Mouse (Mus musculus): Measurements from ENCODE around the gene Ak9. TPM values are rescaled to one million over a fixed set of nuclear protein-coding genes. Genes with fewer than 3 reads are reported as not detected.
A peak's percentile ranks its signal among the peaks of the same experiment; 100 is the strongest.
"Not testable (repeated sequence)": the region's sequence is repeated elsewhere in the genome, so short reads cannot be mapped to it uniquely, and the experiment has no call there.

Ak9 gene
- total RNA-seq, 1 experiment from 2014 or later, result not detected

- ATAC-seq (replicated peaks; ENCODE audit: insufficient number of reproducible peaks, low FRiP score, low TSS enrichment, poor library complexity, severe bottlenecking), result no peak
These were observed 1.2 kb downstream of the Ak9 start for GRCm38 (mm10) chr10:41304961-41305455.

GRCm38 (mm10) chr10:41308205-41308604 lies 4.4 kb downstream of the Ak9 start:
- ATAC-seq (replicated peaks; ENCODE audit: insufficient number of reproducible peaks, low FRiP score, low TSS enrichment, poor library complexity, severe bottlenecking), result no peak

- no peak for ATAC-seq (replicated peaks; ENCODE audit: insufficient number of reproducible peaks, low FRiP score, low TSS enrichment, poor library complexity, severe bottlenecking)
These were observed 12.1 kb downstream of the Ak9 start for GRCm38 (mm10) chr10:41315866-41316265.

- no peak for ATAC-seq (replicated peaks; ENCODE audit: insufficient number of reproducible peaks, low FRiP score, low TSS enrichment, poor library complexity, severe bottlenecking)
These were observed 28.8 kb downstream of the Ak9 start for GRCm38 (mm10) chr10:41332533-41333043.

- ATAC-seq (replicated peaks; ENCODE audit: insufficient number of reproducible peaks, low FRiP score, low TSS enrichment, poor library complexity, severe bottlenecking), result no peak
These were observed 37.6 kb downstream of the Ak9 start for GRCm38 (mm10) chr10:41341346-41341745.

GRCm38 (mm10) chr10:41365086-41365485 lies 61.3 kb downstream of the Ak9 start:
- ATAC-seq (replicated peaks; ENCODE audit: insufficient number of reproducible peaks, low FRiP score, low TSS enrichment, poor library complexity, severe bottlenecking), result no peak

GRCm38 (mm10) chr10:41380466-41380865 lies 76.7 kb downstream of the Ak9 start:
- ATAC-seq (replicated peaks; ENCODE audit: insufficient number of reproducible peaks, low FRiP score, low TSS enrichment, poor library complexity, severe bottlenecking), result no peak

- ATAC-seq (replicated peaks; ENCODE audit: insufficient number of reproducible peaks, low FRiP score, low TSS enrichment, poor library complexity, severe bottlenecking), result peak; percentile 98
These were observed 81.9 kb downstream of the Ak9 start for GRCm38 (mm10) chr10:41385506-41386221.

- ATAC-seq (replicated peaks; ENCODE audit: insufficient number of reproducible peaks, low FRiP score, low TSS enrichment, poor library complexity, severe bottlenecking), result 0 out of 2 replicates have a peak, but pooled peaks have one; percentile 43
These were observed 89.8 kb downstream of the Ak9 start for GRCm38 (mm10) chr10:41393555-41393954.

GRCm38 (mm10) chr10:41401097-41401496 lies 97.3 kb downstream of the Ak9 start:
- no peak for ATAC-seq (replicated peaks; ENCODE audit: insufficient number of reproducible peaks, low FRiP score, low TSS enrichment, poor library complexity, severe bottlenecking)

GRCm38 (mm10) chr10:41403364-41403763 lies 99.6 kb downstream of the Ak9 start:
- ATAC-seq (replicated peaks; ENCODE audit: insufficient number of reproducible peaks, low FRiP score, low TSS enrichment, poor library complexity, severe bottlenecking), result no peak

- ATAC-seq (replicated peaks; ENCODE audit: insufficient number of reproducible peaks, low FRiP score, low TSS enrichment, poor library complexity, severe bottlenecking), result no peak
These were observed 100.3 kb downstream of the Ak9 start for GRCm38 (mm10) chr10:41403893-41404612.

- ATAC-seq (replicated peaks; ENCODE audit: insufficient number of reproducible peaks, low FRiP score, low TSS enrichment, poor library complexity, severe bottlenecking), result not testable (repeated sequence)
These were observed 106.4 kb downstream of the Ak9 start for GRCm38 (mm10) chr10:41410176-41410575.

- ATAC-seq (replicated peaks; ENCODE audit: insufficient number of reproducible peaks, low FRiP score, low TSS enrichment, poor library complexity, severe bottlenecking), result not testable (repeated sequence)
These were observed 107.0 kb downstream of the Ak9 start for GRCm38 (mm10) chr10:41410821-41411220.

- ATAC-seq (replicated peaks; ENCODE audit: insufficient number of reproducible peaks, low FRiP score, low TSS enrichment, poor library complexity, severe bottlenecking), result not testable (repeated sequence)
These were observed 109.7 kb downstream of the Ak9 start for GRCm38 (mm10) chr10:41413471-41413870.

- ATAC-seq (replicated peaks; ENCODE audit: insufficient number of reproducible peaks, low FRiP score, low TSS enrichment, poor library complexity, severe bottlenecking), result not testable (repeated sequence)
These were observed 111.6 kb downstream of the Ak9 start for GRCm38 (mm10) chr10:41415368-41415767.

GRCm38 (mm10) chr10:41420496-41421200 lies 116.9 kb downstream of the Ak9 start:
- ATAC-seq (replicated peaks; ENCODE audit: insufficient number of reproducible peaks, low FRiP score, low TSS enrichment, poor library complexity, severe bottlenecking), result no peak

GRCm38 (mm10) chr10:41423681-41424080 lies 119.9 kb downstream of the Ak9 start:
- no peak for ATAC-seq (replicated peaks; ENCODE audit: insufficient number of reproducible peaks, low FRiP score, low TSS enrichment, poor library complexity, severe bottlenecking)

- ATAC-seq (replicated peaks; ENCODE audit: insufficient number of reproducible peaks, low FRiP score, low TSS enrichment, poor library complexity, severe bottlenecking), result no peak
These were observed 122.6 kb downstream of the Ak9 start for GRCm38 (mm10) chr10:41426368-41426767.

Measured in monocyte, adult 5-6 weeks (primary cell).